16 mouse cellular contexts compared by ENCODE assay signal in the genomic region with DNA sequence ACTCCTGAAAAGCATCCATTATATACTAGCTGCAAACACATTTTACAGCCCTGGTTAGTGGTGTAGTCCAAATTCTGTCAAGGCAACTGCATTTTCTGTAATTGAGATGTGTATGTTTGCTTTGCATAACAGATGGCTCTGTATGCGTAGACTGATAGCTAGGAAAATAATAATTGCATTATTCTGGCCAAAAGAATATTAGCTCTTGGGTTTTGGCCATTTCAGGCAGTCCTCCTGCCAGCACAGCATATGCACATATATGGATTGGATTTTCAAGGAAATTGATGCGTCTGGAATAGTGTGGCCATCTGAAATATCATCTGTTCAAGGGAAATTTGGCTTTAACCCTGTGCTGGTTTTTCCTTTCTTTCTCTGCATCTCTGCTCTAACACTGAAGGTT.
DNase-seq lines count a peak whose midpoint lies in the region; ATAC-seq and TF ChIP-seq lines count a peak whose summit lies in the region.
"Had no signal": no experiment of that assay in that cellular context is flagged by ENCODE, and none has a peak within 500 bp of the region (broad histone marks: within the 10 kb centered on the region; RNA-seq: fewer than 3 reads in every experiment).

No protein-coding gene starts in this region.

- H3K27me3 ChIP-seq in hindbrain, embryonic 16.5 days (replicated peaks; ENCODE audit: control insufficient read depth, insufficient read depth, low read length) = no peaks in the 10 kb centered on the region
- H3K27me3 ChIP-seq in hindbrain, embryonic 11.5 days (ENCODE audit: control insufficient read depth, insufficient read depth, low read length) = no peaks in the 10 kb centered on the region
- H3K27me3 ChIP-seq in liver, embryonic 14.5 days (ENCODE audit: control insufficient read depth, insufficient read depth, low read length) = no peaks in the 10 kb centered on the region
- no peaks in the 10 kb centered on the region for H3K27me3 ChIP-seq in liver, postnatal 0 days (ENCODE audit: insufficient read depth, low read length)
- no peaks in the 10 kb centered on the region for H3K27me3 ChIP-seq in forebrain, postnatal 0 days (ENCODE audit: insufficient read depth, low read length)
- H3K27me3 ChIP-seq: embryonic facial prominence, embryonic 12.5 days had no signal

- no peak for TF ChIP-seq EP300 in liver, embryonic 14.5 days (IDR thresholded peaks at IDR 0.05; ENCODE audit: low read depth)
- no peak for TF ChIP-seq EP300 in liver, postnatal 0 days (IDR thresholded peaks at IDR 0.05; ENCODE audit: low read depth)

- peaks cover 24% of the 10 kb centered on the region for H3K4me1 ChIP-seq in hindbrain, embryonic 16.5 days (ENCODE audit: control insufficient read depth, insufficient read depth, low read depth, low read length)
- H3K4me1 ChIP-seq in hindbrain, embryonic 11.5 days (replicated peaks; ENCODE audit: control insufficient read depth, insufficient read depth, low read length) = peaks cover 4% of the 10 kb centered on the region; the same call in 1 of the 2 replicates
- H3K4me1 ChIP-seq in liver, embryonic 14.5 days (replicated peaks; ENCODE audit: control insufficient read depth in 2 of 2, insufficient read depth in 2 of 2, low read length in 1 of 2) = peaks cover 62 to 67% of the 10 kb centered on the region in 2 experiments
- H3K4me1 ChIP-seq in liver, postnatal 0 days (ENCODE audit: insufficient read depth) = no peaks in the 10 kb centered on the region; the same call in 1 of the 2 replicates
- H3K4me1 ChIP-seq in forebrain, postnatal 0 days (ENCODE audit: insufficient read depth) = peaks cover 14% of the 10 kb centered on the region; the same call in 1 of the 2 replicates

- ATAC-seq in cerebellum, adult (ENCODE audit: insufficient number of reproducible peaks, low FRiP score, low TSS enrichment) = 0 out of 2 replicates have a peak, but pooled peaks have one; percentile 11
- ATAC-seq in hindbrain, embryonic 16.5 days = peak; percentile 65
- ATAC-seq in hindbrain, embryonic 11.5 days (ENCODE audit: low FRiP score) = no peak
- no peak for ATAC-seq in liver, embryonic 14.5 days (ENCODE audit: insufficient read depth)
- no peak for ATAC-seq in liver, postnatal 0 days
- peak; percentile 36; the same call in 1 of the 2 replicates for ATAC-seq in forebrain, postnatal 0 days

- no peak overlapping the region; the same call in 1 of the 2 replicates for H3K27ac ChIP-seq in hindbrain, embryonic 16.5 days (ENCODE audit: low read depth, low read length)
- no peak overlapping the region for H3K27ac ChIP-seq in hindbrain, embryonic 11.5 days (ENCODE audit: low read depth, low read length)
- H3K27ac ChIP-seq in liver, embryonic 14.5 days = peak overlapping the region; percentile 85
- H3K27ac ChIP-seq in liver, postnatal 0 days (ENCODE audit: low read depth) = no peak overlapping the region
- H3K27ac ChIP-seq in forebrain, postnatal 0 days (ENCODE audit: low read depth, low read length) = 0 out of 2 replicates have a peak overlapping the region, but pooled peaks have one; percentile 0
- H3K27ac ChIP-seq: embryonic facial prominence, embryonic 12.5 days had no signal

- no peak overlapping the region for H3K9ac ChIP-seq in hindbrain, embryonic 16.5 days (ENCODE audit: low read depth, low read length)
- no peak overlapping the region for H3K9ac ChIP-seq in hindbrain, embryonic 11.5 days (ENCODE audit: low read depth, low read length)
- peak overlapping the region; percentile 61 for H3K9ac ChIP-seq in liver, embryonic 14.5 days (replicated peaks)
- H3K9ac ChIP-seq in liver, postnatal 0 days (replicated peaks) = no peak overlapping the region
- H3K9ac ChIP-seq in forebrain, postnatal 0 days = no peak overlapping the region
- H3K9ac ChIP-seq: embryonic facial prominence, embryonic 12.5 days had no signal

- H3K4me2 ChIP-seq in hindbrain, embryonic 16.5 days (ENCODE audit: low read length) = no peak overlapping the region
- no peak overlapping the region for H3K4me2 ChIP-seq in hindbrain, embryonic 11.5 days (replicated peaks; ENCODE audit: low read depth, low read length)
- H3K4me2 ChIP-seq in liver, embryonic 14.5 days (ENCODE audit: low read depth) = peak overlapping the region; percentile 70
- no peak overlapping the region for H3K4me2 ChIP-seq in liver, postnatal 0 days (ENCODE audit: low read depth, low read length)
- H3K4me2 ChIP-seq in forebrain, postnatal 0 days (ENCODE audit: low read depth) = no peak overlapping the region
- H3K4me2 ChIP-seq: embryonic facial prominence, embryonic 12.5 days; midbrain, embryonic 11.5 days had no signal

- no peak for DNase-seq in cerebellum, adult 11 months
- no peak for DNase-seq in hindbrain, embryonic 11.5 days (ENCODE audit: low spot score)
- DNase-seq in liver, embryonic 14.5 days (ENCODE audit: low read depth in 3 of 3, low spot score in 3 of 3) = no peak
- no peak for DNase-seq in liver, postnatal 0 days
- DNase-seq in forebrain, postnatal 0 days = peak; percentile 73
- no peak for DNase-seq in testis, postnatal 14 days (ENCODE audit: low spot score)
- DNase-seq: adrenal gland, postnatal 14 days; gastrocnemius, postnatal 25 days; heart, postnatal 14 days; kidney, adult 2 months; kidney, postnatal 36 days; thymus, postnatal 4 days had no signal

- no peak for TF ChIP-seq CTCF in liver, embryonic 14.5 days (IDR thresholded peaks at IDR 0.05; ENCODE audit: low read depth)
- TF ChIP-seq CTCF in liver, postnatal 0 days (IDR thresholded peaks at IDR 0.05; ENCODE audit: low read depth) = no peak
- TF ChIP-seq CTCF in forebrain, postnatal 0 days (IDR thresholded peaks at IDR 0.05; ENCODE audit: low read depth) = no peak

- H3K9me3 ChIP-seq in hindbrain, embryonic 16.5 days (ENCODE audit: control insufficient read depth, low read length) = no peaks in the 10 kb centered on the region
- no peaks in the 10 kb centered on the region for H3K9me3 ChIP-seq in hindbrain, embryonic 11.5 days (ENCODE audit: control insufficient read depth, low read length)
- no peaks in the 10 kb centered on the region for H3K9me3 ChIP-seq in liver, embryonic 14.5 days (ENCODE audit: control insufficient read depth, low read length)
- H3K9me3 ChIP-seq in liver, postnatal 0 days (ENCODE audit: low read length) = no peaks in the 10 kb centered on the region
- no peaks in the 10 kb centered on the region for H3K9me3 ChIP-seq in forebrain, postnatal 0 days (ENCODE audit: low read length)
- H3K9me3 ChIP-seq: embryonic facial prominence, embryonic 12.5 days had no signal

- 60% methylated on average over 2 of the region's 2 CpGs for WGBS in hindbrain, embryonic 16.5 days
- 95% methylated on average over 2 of the region's 2 CpGs for WGBS in hindbrain, embryonic 11.5 days
- 79% methylated on average over 2 of the region's 2 CpGs for WGBS in liver, embryonic 14.5 days (ENCODE audit: insufficient replicate concordance)
- WGBS in liver, postnatal 0 days (ENCODE audit: insufficient replicate concordance) = 74% methylated on average over 2 of the region's 2 CpGs
- WGBS in forebrain, postnatal 0 days = 43% methylated on average over 2 of the region's 2 CpGs

- no peak overlapping the region for H3K4me3 ChIP-seq in hindbrain, embryonic 16.5 days (ENCODE audit: low read length)
- no peak overlapping the region for H3K4me3 ChIP-seq in hindbrain, embryonic 11.5 days (ENCODE audit: low read depth, low read length)
- no peak overlapping the region for H3K4me3 ChIP-seq in liver, embryonic 14.5 days (ENCODE audit: insufficient read depth in 1 of 2, low read depth in 2 of 2, low read length in 2 of 2)
- H3K4me3 ChIP-seq in liver, postnatal 0 days (ENCODE audit: low read depth, low read length) = no peak overlapping the region
- no peak overlapping the region for H3K4me3 ChIP-seq in forebrain, postnatal 0 days (ENCODE audit: low read depth, low read length)
- H3K4me3 ChIP-seq: embryonic facial prominence, embryonic 12.5 days had no signal

- no peaks in the 10 kb centered on the region for H3K36me3 ChIP-seq in hindbrain, embryonic 16.5 days (ENCODE audit: control insufficient read depth, insufficient read depth, low read length)
- H3K36me3 ChIP-seq in hindbrain, embryonic 11.5 days (ENCODE audit: control insufficient read depth, insufficient read depth, low read length) = no peaks in the 10 kb centered on the region
- no peaks in the 10 kb centered on the region for H3K36me3 ChIP-seq in liver, embryonic 14.5 days (replicated peaks; ENCODE audit: control insufficient read depth, insufficient read depth, low read depth)
- H3K36me3 ChIP-seq in liver, postnatal 0 days (replicated peaks; ENCODE audit: insufficient read depth, low read length) = no peaks in the 10 kb centered on the region
- no peaks in the 10 kb centered on the region for H3K36me3 ChIP-seq in forebrain, postnatal 0 days (ENCODE audit: insufficient read depth)
- H3K36me3 ChIP-seq: embryonic facial prominence, embryonic 12.5 days had no signal

Comparison
In these comparisons a context has a peak if more than half of its experiments do, and no peak if none do; other contexts are left out.
1. ATAC-seq: peak in cerebellum, adult (single experiment), hindbrain, embryonic 16.5 days (single experiment) and forebrain, postnatal 0 days (single experiment); none in hindbrain, embryonic 11.5 days (single experiment), liver, embryonic 14.5 days (single experiment) and liver, postnatal 0 days (single experiment).
2. H3K27ac ChIP-seq: peak in liver, embryonic 14.5 days (single experiment) and forebrain, postnatal 0 days (single experiment); none in hindbrain, embryonic 16.5 days (single experiment), hindbrain, embryonic 11.5 days (single experiment) and liver, postnatal 0 days (single experiment).